Comparison of ENCODE assay signal across 8 mouse cellular contexts in genomic region chr11:75588285-75588941, GRCm38 (mm10). TPM values are rescaled to one million over a fixed set of nuclear protein-coding genes. Genes with fewer than 3 reads are reported as not detected.
DNase-seq lines count a peak whose midpoint lies in the region; TF ChIP-seq lines count a peak whose summit lies in the region.

No protein-coding gene starts in this region.

- TF ChIP-seq CTCF in layer of hippocampus, adult 2 months (conservative IDR thresholded peaks at IDR 0.05) = no peak
- TF ChIP-seq CTCF in brain, embryonic 14.5 days (IDR thresholded peaks at IDR 0.05; ENCODE audit: borderline replicate concordance, extremely low read depth, insufficient read depth, insufficient read length) = no peak
- no peak for TF ChIP-seq CTCF in lung, adult 2 months (IDR thresholded peaks at IDR 0.05; ENCODE audit: insufficient read depth, low read length)
- no peak for TF ChIP-seq CTCF in small intestine, adult 2 months (IDR thresholded peaks at IDR 0.05; ENCODE audit: extremely low read depth, insufficient read length, insufficient replicate concordance, low read depth, low read length)

- peak overlapping the region; percentile 96 for H3K4me3 ChIP-seq in layer of hippocampus, adult 2 months
- peak overlapping the region; percentile 99 for H3K4me3 ChIP-seq in hindbrain, embryonic 10.5 days
- peak overlapping the region; percentile 95 for H3K4me3 ChIP-seq in lung, adult 2 months (replicated peaks; ENCODE audit: extremely low read depth, low read depth, low read length)
- H3K4me3 ChIP-seq in small intestine, adult 2 months (ENCODE audit: low read depth, low read length) = peak overlapping the region; percentile 86

- no peak for TF ChIP-seq POLR2A in brain, embryonic 14.5 days (IDR thresholded peaks at IDR 0.05; ENCODE audit: borderline replicate concordance, extremely low read depth, insufficient read depth, insufficient read length, poor library complexity, severe bottlenecking)
- 0 out of 2 replicates have a peak, but pooled peaks have one; percentile 1 for TF ChIP-seq POLR2A in lung, adult 2 months (IDR thresholded peaks at IDR 0.05; ENCODE audit: borderline replicate concordance, extremely low read depth, low read depth, low read length)
- TF ChIP-seq POLR2A in small intestine, adult 2 months (IDR thresholded peaks at IDR 0.05; ENCODE audit: low read depth, low read length) = peak; percentile 56; the same call in 1 of the 2 replicates

- peak overlapping the region; percentile 97 for H3K27ac ChIP-seq in layer of hippocampus, adult 2 months
- H3K27ac ChIP-seq in hindbrain, embryonic 10.5 days = peak overlapping the region; percentile 95
- peak overlapping the region; percentile 88 for H3K27ac ChIP-seq in small intestine, adult 2 months (ENCODE audit: insufficient read depth, low read depth, low read length)

- no peaks in the 10 kb centered on the region; the same call in 1 of the 2 replicates for H3K27me3 ChIP-seq in hindbrain, embryonic 10.5 days (ENCODE audit: insufficient read depth, poor library complexity, severe bottlenecking)
- H3K27me3 ChIP-seq in small intestine, adult 2 months (ENCODE audit: control insufficient read depth, insufficient read depth, low read length) = no peaks in the 10 kb centered on the region

- H3K36me3 ChIP-seq in hindbrain, embryonic 10.5 days = peaks cover 29% of the 10 kb centered on the region
- peaks cover 19% of the 10 kb centered on the region for H3K36me3 ChIP-seq in small intestine, adult 2 months (ENCODE audit: control insufficient read depth, insufficient read depth, low read length)

- H3K4me1 ChIP-seq in hindbrain, embryonic 10.5 days (replicated peaks) = peaks cover 36% of the 10 kb centered on the region
- peaks cover 19% of the 10 kb centered on the region for H3K4me1 ChIP-seq in lung, adult 2 months (ENCODE audit: control insufficient read depth, insufficient read depth, low read length)
- peaks cover 24% of the 10 kb centered on the region for H3K4me1 ChIP-seq in small intestine, adult 2 months (ENCODE audit: control insufficient read depth, insufficient read depth, insufficient read length, low read length)

- 1% methylated on average over 37 of the region's 37 CpGs for WGBS in hindbrain, embryonic 10.5 days
- WGBS in lung, adult 2 months = under 1% methylated on average over 37 of the region's 37 CpGs
- 1% methylated on average over 37 of the region's 37 CpGs for WGBS in small intestine, adult 2 months

- no peaks in the 10 kb centered on the region for H3K9me3 ChIP-seq in hindbrain, embryonic 10.5 days

- no peak for DNase-seq in layer of hippocampus, adult 2 months (ENCODE audit: low spot score in 2 of 2)
- DNase-seq in layer of hippocampus, adult 9-11 months = no peak
- DNase-seq in brain, embryonic 14.5 days (ENCODE audit: low read depth) = peak; percentile 4
- no peak for DNase-seq in hindbrain, embryonic 10.5 days (ENCODE audit: low spot score)
- DNase-seq in lung, adult 2 months = no peak
- DNase-seq in left cerebral cortex, adult 9 months (ENCODE audit: low spot score in 2 of 2) = no peak
- no peak for DNase-seq in Muller cell, postnatal 12 days (ENCODE audit: inconsistent ontology term)

RNA-seq across cellular contexts. Expression of gene Pitpna, which starts 0.5 kb away (rescaled TPM):
- total RNA-seq in layer of hippocampus, adult 2 months (2021) = 100 to 1,000 TPM; 269 to 283 TPM
- polyA plus RNA-seq in brain, embryonic 14.5 days (2012; rRNA removed) = 109 and 130 TPM in 2 replicates
- 68.8 and 80.6 TPM in 2 replicates for polyA plus RNA-seq in hindbrain, embryonic 10.5 days (2016; fragmentation: Nextera tagmentation; extraction: Ambion mirVana)
- polyA plus RNA-seq in lung, adult 2 months (2012; rRNA removed) = 56.1 and 70.4 TPM in 2 replicates
- polyA plus RNA-seq in small intestine, adult 2 months (2012; rRNA removed) = 88.0 and 185 TPM in 2 replicates

RNA-seq across cellular contexts. Expression of gene Inpp5k, which starts 42.4 kb away (rescaled TPM):
- 10 to 100 TPM; 49.4 to 50.4 TPM for total RNA-seq in layer of hippocampus, adult 2 months (2021)
- 53.7 and 63.8 TPM in 2 replicates for polyA plus RNA-seq in brain, embryonic 14.5 days (2012; rRNA removed)
- polyA plus RNA-seq in hindbrain, embryonic 10.5 days (2016; fragmentation: Nextera tagmentation; extraction: Ambion mirVana) = 20.6 and 24.9 TPM in 2 replicates
- 96.6 and 130 TPM in 2 replicates for polyA plus RNA-seq in lung, adult 2 months (2012; rRNA removed)
- 14.3 and 35.3 TPM in 2 replicates for polyA plus RNA-seq in small intestine, adult 2 months (2012; rRNA removed)

RNA-seq across cellular contexts. Expression of gene Slc43a2, which starts 56.9 kb away (rescaled TPM):
- total RNA-seq in layer of hippocampus, adult 2 months (2021) = 10 to 100 TPM; 43.0 to 53.4 TPM
- 28.4 and 32.4 TPM in 2 replicates for polyA plus RNA-seq in brain, embryonic 14.5 days (2012; rRNA removed)
- 5.2 and 7.1 TPM in 2 replicates for polyA plus RNA-seq in hindbrain, embryonic 10.5 days (2016; fragmentation: Nextera tagmentation; extraction: Ambion mirVana)
- polyA plus RNA-seq in lung, adult 2 months (2012; rRNA removed) = 68.2 and 78.7 TPM in 2 replicates
- polyA plus RNA-seq in small intestine, adult 2 months (2012; rRNA removed) = 165 and 508 TPM in 2 replicates
